Mouse (Mus musculus) layer of hippocampus, adult 2 months (tissue): ENCODE results near the gene Wbp2. TPM values are rescaled to one million over a fixed set of nuclear protein-coding genes. Genes with fewer than 3 reads are reported as not detected.

Experiments
- DNase-seq, 2 experiments: peaks; one replicate each; pipeline ENCODE4 v3.0.0; 2022; ENCODE audit warnings: low spot score in 2 of 2
- H3K27ac ChIP-seq: fragments of 200-600 bp; 2 replicates; pipeline ENCODE4 v1.8.1; 2022
- H3K4me3 ChIP-seq: fragments of 200-600 bp; 2 replicates; pipeline ENCODE4 v1.8.1; 2022; ENCODE audit warnings: mild to moderate bottlenecking
- CTCF ChIP-seq: fragments of 200-600 bp; conservative IDR thresholded peaks from 2 replicates; pipeline ENCODE4 v1.8.1; 2022; ENCODE audit warnings: antibody characterized with exemption, mild to moderate bottlenecking, moderate library complexity
- total RNA-seq, 2 experiments: library from RNA; stranded (reverse); gene quantifications; 2 replicates each; pipeline ENCODE4 v1.2.3; 2021

The Wbp2 gene
- total RNA-seq, 2 experiments from 2014 or later, result 417 to 440 TPM

DNA sequence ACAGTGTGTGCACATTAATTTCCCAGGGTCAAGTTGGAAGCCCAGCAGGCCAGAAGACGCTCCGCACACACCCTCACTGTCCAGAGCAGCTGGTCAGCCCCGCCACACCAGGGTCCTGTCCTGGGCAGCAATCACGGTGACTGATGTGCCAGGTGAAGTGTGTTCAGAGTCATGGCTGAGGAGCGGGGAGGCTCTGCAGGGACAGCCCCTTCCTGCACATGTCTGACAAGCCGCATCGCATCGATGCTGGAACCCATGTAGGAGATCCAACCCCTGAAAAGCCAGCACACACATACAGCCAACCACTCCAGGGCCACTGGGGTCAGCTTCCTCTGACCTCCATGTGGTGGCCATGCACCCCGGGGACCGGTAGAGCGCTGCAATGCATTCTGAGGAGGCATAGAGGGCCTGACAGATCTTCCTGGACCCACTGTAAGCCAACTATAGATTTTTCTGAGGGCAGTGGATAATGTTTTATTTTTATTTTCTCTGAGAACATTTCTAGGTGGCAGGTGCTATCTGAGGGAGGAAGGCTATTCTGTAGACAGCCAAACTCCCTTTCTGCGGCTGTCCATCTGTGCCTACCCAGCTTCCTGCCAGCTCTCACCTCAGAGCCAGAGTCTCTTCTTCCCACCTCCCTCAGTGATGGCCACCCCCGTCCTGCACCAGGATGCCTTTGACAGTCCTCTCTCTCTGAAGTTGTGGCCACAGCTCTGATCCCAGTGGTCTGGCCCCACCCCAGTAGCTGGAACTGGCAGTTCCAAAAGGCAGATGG is 25.0 kb downstream of the Wbp2 start:
- Histone ChIP-seq H3K4me3 (no peak overlapping the region), H3K27ac (peak overlapping the region; percentile 90)
- no peak for TF ChIP-seq CTCF
- peak in 1 of 2 experiments; percentile 47 for DNase-seq

DNA sequence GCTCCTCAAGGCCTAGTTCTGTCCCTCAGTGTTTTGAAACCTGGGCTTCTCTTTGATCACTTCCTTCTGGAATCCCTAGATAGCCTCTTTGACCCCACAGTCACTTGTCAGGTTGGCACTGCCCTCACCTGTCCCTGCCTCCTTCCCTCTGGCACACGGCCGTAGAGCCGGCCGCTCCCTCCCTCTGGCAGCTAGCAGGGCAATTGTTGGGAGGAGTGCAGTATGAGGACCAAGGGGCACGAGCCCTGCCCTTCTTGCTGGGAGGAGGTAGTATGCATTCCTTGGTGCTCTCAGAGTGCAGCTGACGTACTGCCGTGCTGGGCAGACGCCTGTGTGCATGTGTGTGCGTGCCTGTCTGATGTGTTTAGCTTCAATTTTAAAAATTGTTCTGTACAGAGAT is 26.2 kb downstream of the Wbp2 start:
- H3K27ac ChIP-seq, result peak overlapping the region; percentile 90
- no peak for TF ChIP-seq CTCF
- DNase-seq, result no peak

GRCm38 (mm10) chr11:116059691-116060025 is 27.1 kb downstream of the Wbp2 start:
- peak overlapping the region; percentile 90 for H3K27ac ChIP-seq
- H3K4me3 ChIP-seq, result no peak overlapping the region
- TF ChIP-seq CTCF, result no peak
- no peak for DNase-seq

More for the DNA sequence above, 26.2 kb downstream of the Wbp2 start:
- H3K4me3 ChIP-seq, result no peak overlapping the region

- Histone ChIP-seq H3K4me3 (no peak overlapping the region), H3K27ac (peak overlapping the region; percentile 90)
- DNase-seq, result no peak
- no peak for TF ChIP-seq CTCF
These were observed 27.7 kb downstream of the Wbp2 start for GRCm38 (mm10) chr11:116058868-116059690.

DNA sequence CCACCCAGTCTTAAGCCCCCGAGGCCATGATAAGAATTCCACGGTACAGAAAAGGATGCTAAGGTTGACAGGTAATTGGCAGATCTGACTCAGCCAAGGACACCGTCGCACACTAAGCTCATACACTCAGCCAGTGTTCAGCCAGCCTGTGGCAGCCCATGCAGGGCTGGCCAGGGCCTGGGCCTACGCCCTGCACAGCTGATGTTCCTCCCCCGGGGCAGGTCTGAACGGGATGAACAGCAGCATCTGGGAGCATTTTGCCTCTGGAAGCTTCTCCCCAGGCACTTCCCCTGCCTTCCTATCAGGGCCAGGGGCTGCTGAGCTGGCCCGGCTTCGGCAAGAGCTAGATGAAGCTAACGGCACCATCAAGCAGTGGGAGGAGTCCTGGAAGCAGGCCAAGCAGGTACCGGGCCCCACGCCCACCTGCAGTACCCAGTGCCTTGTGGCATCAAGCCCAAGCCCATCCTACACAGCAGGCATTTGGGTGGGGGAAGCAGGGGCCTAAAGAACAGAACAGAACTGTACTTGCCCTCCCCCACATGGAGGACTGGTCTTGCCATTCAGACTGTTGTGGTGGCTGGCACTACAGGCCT is 28.7 kb downstream of the Wbp2 start:
- no peak for TF ChIP-seq CTCF
- H3K4me3 ChIP-seq, result no peak overlapping the region
- peak overlapping the region; percentile 90 for H3K27ac ChIP-seq
- no peak for DNase-seq

DNA sequence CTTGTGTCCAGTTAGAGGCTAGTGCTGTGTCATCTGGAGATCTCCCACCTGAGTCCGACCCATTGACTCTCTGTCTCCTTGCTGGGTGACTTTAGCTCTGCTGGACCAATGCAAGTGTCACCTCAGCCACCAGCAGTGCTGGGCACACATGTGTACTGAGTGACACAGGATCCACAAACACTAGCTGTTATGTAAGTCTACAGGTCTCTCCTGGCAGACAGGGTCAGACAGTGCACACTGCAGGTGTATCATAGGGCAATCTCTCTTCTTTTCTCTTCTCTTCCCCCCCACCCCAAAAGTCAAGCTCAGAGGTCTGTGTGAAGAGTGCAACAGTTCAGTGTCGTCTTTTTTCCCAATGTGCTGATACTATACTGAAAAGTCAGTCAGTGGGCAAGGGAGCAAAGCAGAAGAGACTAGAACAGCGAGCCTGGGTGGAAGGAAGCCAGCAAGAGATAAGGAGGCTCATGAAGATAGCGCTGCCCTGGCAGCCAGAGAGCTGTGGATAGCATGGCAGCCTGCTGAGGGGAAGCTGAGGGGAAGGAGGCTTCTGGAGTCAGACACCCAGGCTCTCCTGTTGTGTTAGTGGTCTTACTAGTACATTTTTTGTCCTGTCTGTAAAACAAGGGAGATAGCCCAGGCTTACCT is 29.4 kb downstream of the Wbp2 start:
- Histone ChIP-seq H3K27ac (peak overlapping the region; percentile 90), H3K4me3 (no peak overlapping the region)
- TF ChIP-seq CTCF, result no peak
- DNase-seq, result no peak

- Histone ChIP-seq H3K27ac (no peak overlapping the region), H3K4me3 (no peak overlapping the region)
- no peak for TF ChIP-seq CTCF
- no peak for DNase-seq
These were observed 30.9 kb downstream of the Wbp2 start for GRCm38 (mm10) chr11:116055873-116056272.

DNA sequence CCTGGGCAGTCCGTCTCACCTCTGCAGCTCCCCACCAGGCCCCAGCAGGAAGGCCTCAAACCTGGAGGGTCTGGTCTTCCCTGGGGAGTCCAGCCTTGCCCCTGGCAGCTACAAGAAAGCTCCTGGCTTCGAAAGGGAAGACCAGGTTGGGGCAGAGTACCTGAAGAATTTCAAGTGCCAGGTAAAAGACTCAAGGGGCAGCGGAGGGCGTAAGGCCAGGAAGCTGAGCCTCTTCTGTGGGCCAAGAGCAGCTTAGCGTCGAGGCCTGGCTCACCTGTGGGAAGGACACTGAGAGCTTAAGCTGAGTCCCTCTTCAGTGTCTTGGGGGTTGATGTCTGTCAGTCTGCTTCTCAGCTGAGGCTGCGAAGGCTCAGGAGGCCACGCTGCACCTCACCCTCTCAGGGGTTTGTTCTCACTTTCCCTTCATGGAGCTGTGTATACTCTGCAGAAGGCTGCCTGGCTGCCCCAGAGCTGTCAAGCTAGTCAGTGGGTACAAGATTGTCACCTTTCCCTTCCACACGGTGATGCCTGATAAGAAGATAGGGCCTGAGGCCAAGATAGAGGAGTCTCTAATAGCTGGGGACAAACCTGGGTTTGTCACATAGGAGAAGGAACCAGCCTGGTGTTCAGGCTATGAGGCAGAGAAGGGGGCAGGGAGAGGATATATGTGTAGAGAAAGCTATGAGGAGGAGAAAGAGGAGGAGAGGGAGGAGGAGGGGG is 33.1 kb downstream of the Wbp2 start:
- no peak for DNase-seq
- H3K4me3 ChIP-seq, result no peak overlapping the region
- no peak overlapping the region for H3K27ac ChIP-seq
- TF ChIP-seq CTCF, result no peak

GRCm38 (mm10) chr11:116050196-116050595 is 36.6 kb downstream of the Wbp2 start:
- Histone ChIP-seq H3K4me3 (no peak overlapping the region), H3K27ac (no peak overlapping the region)
- no peak for TF ChIP-seq CTCF
- no peak for DNase-seq

- Histone ChIP-seq H3K4me3 (no peak overlapping the region), H3K27ac (no peak overlapping the region)
- DNase-seq, result no peak
- TF ChIP-seq CTCF, result no peak
These were observed 37.2 kb downstream of the Wbp2 start for GRCm38 (mm10) chr11:116049610-116050009.

DNA sequence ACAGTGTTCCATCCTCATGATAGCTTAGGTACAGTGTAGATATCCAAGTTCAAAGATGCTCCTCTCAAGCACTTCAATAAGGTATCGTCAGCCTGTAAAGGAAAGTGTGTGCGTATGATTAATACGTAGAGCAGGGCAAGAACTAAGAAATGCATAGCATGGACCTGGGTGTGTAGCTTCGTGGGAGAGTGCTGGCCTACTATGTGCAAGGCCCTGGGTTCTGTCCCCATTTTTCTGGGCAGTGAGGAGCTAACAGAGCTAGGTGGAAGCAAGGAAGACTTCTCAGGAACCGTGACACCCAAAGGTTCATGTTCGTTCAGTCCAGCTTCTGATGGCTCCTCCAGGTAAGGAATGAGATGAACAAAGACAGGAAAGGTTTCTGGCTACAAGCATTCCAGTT is 41.6 kb downstream of the Wbp2 start:
- TF ChIP-seq CTCF, result no peak
- no peak overlapping the region for H3K27ac ChIP-seq
- no peak for DNase-seq
- no peak overlapping the region for H3K4me3 ChIP-seq

DNA sequence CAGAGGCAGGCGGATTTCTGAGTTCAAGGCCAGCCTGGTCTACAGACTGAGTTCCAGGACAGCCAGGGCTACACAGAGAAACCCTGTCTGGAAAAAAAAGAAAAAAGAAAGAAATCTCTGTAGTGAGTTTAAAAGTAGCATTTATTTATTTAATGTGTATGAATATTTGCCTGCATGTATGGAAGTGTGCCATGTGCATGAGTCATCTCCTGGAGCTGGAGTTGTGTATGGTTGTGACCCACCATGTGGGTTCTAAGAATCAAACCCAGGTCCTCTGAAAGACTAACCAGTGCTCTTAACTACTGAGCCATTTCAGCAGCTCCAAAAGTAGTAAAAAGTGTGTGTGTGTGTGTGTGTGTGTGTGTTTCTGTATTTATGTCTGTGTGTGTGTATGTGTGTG is 43.5 kb downstream of the Wbp2 start:
- H3K4me3 ChIP-seq, result no peak overlapping the region
- no peak overlapping the region for H3K27ac ChIP-seq
- no peak for TF ChIP-seq CTCF
- DNase-seq, result no peak
